Mouse (Mus musculus) layer of hippocampus, adult 8-10 months (tissue): Measurements from ENCODE around the gene Ceacam3. TPM values are rescaled to one million over a fixed set of nuclear protein-coding genes. Genes with fewer than 3 reads are reported as not detected.
"Not testable (repeated sequence)": the region's sequence is repeated elsewhere in the genome, so short reads cannot be mapped to it uniquely, and the experiment has no call there.

Source experiments
- DNase-seq, 2 experiments: peaks; one replicate each; pipeline ENCODE4 v3.0.0; 2022; ENCODE audit warnings: low spot score in 2 of 2
- total RNA-seq, 4 experiments: library from RNA; stranded (reverse); gene quantifications; 2 replicates each; pipeline ENCODE4 v1.2.4; 2022

Ceacam3 gene
- under 1 TPM in 3 of 4 experiments, not detected in 1; 0.09 to 0.17 (median 0.11) TPM for total RNA-seq

- no peak for DNase-seq
Measured at GRCm38 (mm10) chr7:17149931-17150330, at the start of gene Ceacam3. Gene Ceacam3, plus strand, starts transcription at chr7:17150282.

GRCm38 (mm10) chr7:17101631-17102030 lies 48.5 kb upstream of the Ceacam3 start:
- not testable (repeated sequence) for DNase-seq

- no peak for DNase-seq
Measured at GRCm38 (mm10) chr7:17135307-17135706, 14.8 kb upstream of the Ceacam3 start.

- DNase-seq, result peak in 1 of 2 experiments; percentile 3
Measured at GRCm38 (mm10) chr7:17155634-17156033, 5.6 kb downstream of the Ceacam3 start.

GRCm38 (mm10) chr7:17156885-17157677 lies 7.0 kb downstream of the Ceacam3 start:
- DNase-seq, result no peak

GRCm38 (mm10) chr7:17159011-17159410 lies 8.9 kb downstream of the Ceacam3 start:
- no peak for DNase-seq

- no peak for DNase-seq
Measured at GRCm38 (mm10) chr7:17171827-17172226, 21.7 kb downstream of the Ceacam3 start.

- no peak for DNase-seq
Measured at GRCm38 (mm10) chr7:17203177-17203576, 53.1 kb downstream of the Ceacam3 start, which contains the start of gene Psg29. Gene Psg29, plus strand, starts transcription at chr7:17203477.

- no peak for DNase-seq
Measured at GRCm38 (mm10) chr7:17205530-17206184, 55.6 kb downstream of the Ceacam3 start.

Other genes starting within 250 kb of the Ceacam3 start
- not detected for gene Ptgir, start 243.8 kb upstream of the Ceacam3 start, total RNA-seq
- 1,000 to 10,000 TPM; 1,722 to 2,104 (median 1,900) TPM for gene Calm3, start 226.2 kb upstream of the Ceacam3 start, total RNA-seq
- gene Pnmal2, start 205.6 kb upstream of the Ceacam3 start, total RNA-seq, result 100 to 1,000 TPM; 311 to 360 (median 338) TPM
- 100 to 1,000 TPM in 2 of 4 experiments, 10 to 100 TPM in 2; 93.0 to 128 (median 106) TPM for gene Pnmal1, start 190.6 kb upstream of the Ceacam3 start, total RNA-seq
- 10 to 100 TPM; 47.3 to 63.6 (median 51.9) TPM for gene Gm42372, start 167.2 kb upstream of the Ceacam3 start, total RNA-seq
- gene Ccdc8, start 157.6 kb upstream of the Ceacam3 start, total RNA-seq, result 1 to 10 TPM; 2.0 to 2.6 (median 2.3) TPM
- 100 to 1,000 TPM; 147 to 166 (median 151) TPM for gene Ppp5c, start 122.4 kb upstream of the Ceacam3 start, total RNA-seq
- 10 to 100 TPM in 2 of 4 experiments, 1 to 10 TPM in 2; 8.3 to 14.6 (median 11.2) TPM for gene Hif3a, start 87.9 kb upstream of the Ceacam3 start, total RNA-seq
- 1 to 10 TPM; 3.2 to 4.9 (median 3.8) TPM for gene Psg16, start 76.2 kb upstream of the Ceacam3 start, total RNA-seq
- not detected for gene Psg29, start 53.2 kb downstream of the Ceacam3 start, total RNA-seq